In the genomic region with DNA sequence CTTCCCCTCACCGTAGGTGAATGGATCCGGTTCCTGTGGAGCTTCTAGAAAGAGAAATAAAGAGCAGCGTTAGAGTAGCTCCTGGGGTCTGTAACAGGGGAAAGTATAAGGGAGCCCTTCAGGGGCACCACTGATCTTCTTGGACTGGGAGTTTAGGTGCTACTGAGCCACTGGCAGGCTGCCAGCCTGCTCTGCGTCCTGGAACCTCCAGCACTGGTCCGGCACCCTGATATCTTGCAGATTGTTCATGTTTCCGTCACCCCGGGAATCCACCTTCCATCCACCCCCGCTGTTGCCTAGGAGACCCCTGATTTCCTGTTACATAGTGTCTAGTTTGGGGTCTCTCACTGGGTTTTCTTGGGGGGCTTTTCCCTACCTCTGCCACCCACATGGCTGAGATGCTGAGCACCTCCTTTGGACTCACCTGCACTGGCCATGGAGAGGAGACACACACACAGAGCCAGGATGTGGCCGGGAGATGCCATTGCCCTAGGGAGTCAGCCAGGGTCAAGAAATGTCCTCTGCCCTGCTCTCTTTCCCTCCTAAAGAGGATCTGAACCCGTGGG, we compare ENCODE assay signal across 11 mouse cellular contexts. TPM values are rescaled to one million over a fixed set of nuclear protein-coding genes. Genes with fewer than 3 reads are reported as not detected.
DNase-seq lines count a peak whose midpoint lies in the region; ATAC-seq and TF ChIP-seq lines count a peak whose summit lies in the region.
"Had no signal": no experiment of that assay in that cellular context is flagged by ENCODE, and none has a peak within 500 bp of the region (broad histone marks: within the 10 kb centered on the region; RNA-seq: fewer than 3 reads in every experiment).

No protein-coding gene starts in this region.

- peak overlapping the region; percentile 41; the same call in 1 of the 2 replicates for H3K4me2 ChIP-seq in lung, embryonic 16.5 days (ENCODE audit: low read depth, low read length)
- H3K4me2 ChIP-seq in intestine, embryonic 16.5 days (ENCODE audit: low read depth, low read length) = peak overlapping the region; percentile 48
- H3K4me2 ChIP-seq in stomach, postnatal 0 days (replicated peaks; ENCODE audit: low read depth) = peak overlapping the region; percentile 54

- TF ChIP-seq POLR2A in cerebellum, adult 2 months (IDR thresholded peaks at IDR 0.05; ENCODE audit: borderline replicate concordance, insufficient read depth, low read length) = no peak

- DNase-seq in cerebellum, adult 2 months = peak in 1 of 2 experiments; percentile 55
- no peak for DNase-seq in cerebellum, adult 18-20 months
- DNase-seq in lung, postnatal 36 days = no peak
- no peak for DNase-seq in stomach, postnatal 0 days (ENCODE audit: low spot score)
- no peak for DNase-seq in Muller cell, postnatal 12 days (ENCODE audit: inconsistent ontology term)
- DNase-seq: kidney, postnatal 14 days; right cerebral cortex, postnatal 4 days had no signal

- TF ChIP-seq EP300 in stomach, postnatal 0 days (optimal IDR thresholded peaks at IDR 0.05) = no peak

- 48% methylated on average over 10 of the region's 10 CpGs for WGBS in cerebellum, adult 2 months
- 23% methylated on average over 10 of the region's 10 CpGs for WGBS in lung, embryonic 16.5 days
- WGBS in intestine, embryonic 16.5 days = 38% methylated on average over 10 of the region's 10 CpGs
- WGBS in stomach, postnatal 0 days = 33% methylated on average over 10 of the region's 10 CpGs

- TF ChIP-seq CTCF in cerebellum, adult 2 months (IDR thresholded peaks at IDR 0.05; ENCODE audit: borderline replicate concordance, insufficient read depth, low read depth, low read length) = no peak
- TF ChIP-seq CTCF in stomach, postnatal 0 days (IDR thresholded peaks at IDR 0.05; ENCODE audit: low read depth) = no peak

- peak overlapping the region; percentile 23 for H3K4me3 ChIP-seq in cerebellum, adult 2 months (replicated peaks; ENCODE audit: insufficient read depth, low read depth, low read length)
- no peak overlapping the region for H3K4me3 ChIP-seq in lung, embryonic 16.5 days (ENCODE audit: low read length)
- H3K4me3 ChIP-seq in intestine, embryonic 16.5 days (ENCODE audit: low read length) = no peak overlapping the region
- peak overlapping the region; percentile 39 for H3K4me3 ChIP-seq in stomach, postnatal 0 days (ENCODE audit: low read depth, low read length)

- H3K9me3 ChIP-seq in lung, embryonic 16.5 days (ENCODE audit: control insufficient read depth, low read length) = no peaks in the 10 kb centered on the region
- H3K9me3 ChIP-seq in intestine, embryonic 16.5 days (ENCODE audit: control insufficient read depth, low read length) = no peaks in the 10 kb centered on the region
- no peaks in the 10 kb centered on the region for H3K9me3 ChIP-seq in stomach, postnatal 0 days (ENCODE audit: control insufficient read depth, low read length)

- H3K9ac ChIP-seq in lung, embryonic 16.5 days (ENCODE audit: low read length) = no peak overlapping the region
- peak overlapping the region; percentile 33; the same call in 1 of the 2 replicates for H3K9ac ChIP-seq in intestine, embryonic 16.5 days (ENCODE audit: low read depth, low read length)
- H3K9ac ChIP-seq in stomach, postnatal 0 days (ENCODE audit: low read length) = peak overlapping the region; percentile 58

- no peak overlapping the region for H3K27ac ChIP-seq in cerebellum, adult 2 months (ENCODE audit: insufficient read depth, low read length)
- no peak overlapping the region for H3K27ac ChIP-seq in lung, embryonic 16.5 days (ENCODE audit: low read length)
- no peak overlapping the region for H3K27ac ChIP-seq in intestine, embryonic 16.5 days (ENCODE audit: low read length)
- H3K27ac ChIP-seq in stomach, postnatal 0 days (replicated peaks) = peak overlapping the region; percentile 83; the same call in 1 of the 2 replicates

- no peaks in the 10 kb centered on the region for H3K36me3 ChIP-seq in lung, embryonic 16.5 days (ENCODE audit: control insufficient read depth, insufficient read depth, low read length)
- H3K36me3 ChIP-seq in intestine, embryonic 16.5 days (ENCODE audit: control insufficient read depth, insufficient read depth, low read length) = no peaks in the 10 kb centered on the region
- H3K36me3 ChIP-seq in stomach, postnatal 0 days (ENCODE audit: control insufficient read depth, insufficient read depth, low read length) = no peaks in the 10 kb centered on the region

- no peaks in the 10 kb centered on the region; the same call in 1 of the 2 replicates for H3K27me3 ChIP-seq in cerebellum, adult 2 months (ENCODE audit: control insufficient read depth, insufficient read depth, low read length)
- peaks cover 41% of the 10 kb centered on the region for H3K27me3 ChIP-seq in lung, embryonic 16.5 days (ENCODE audit: control insufficient read depth, insufficient read depth, low read depth, low read length)
- peaks cover 48% of the 10 kb centered on the region for H3K27me3 ChIP-seq in intestine, embryonic 16.5 days (replicated peaks; ENCODE audit: control insufficient read depth, insufficient read depth, low read length)
- H3K27me3 ChIP-seq in stomach, postnatal 0 days (ENCODE audit: control insufficient read depth, insufficient read depth, low read length) = 0 out of 2 replicates have a peak, but pooled peaks cover 3% of the 10 kb centered on the region

- ATAC-seq in lung, embryonic 16.5 days (ENCODE audit: low read depth) = no peak
- ATAC-seq in intestine, embryonic 16.5 days = no peak
- ATAC-seq in stomach, postnatal 0 days (ENCODE audit: low FRiP score, low TSS enrichment) = no peak
- no peak for ATAC-seq in inflammation-experienced regulatory T-cells, adult 6 months
- ATAC-seq: Patski had no signal

- H3K4me1 ChIP-seq in cerebellum, adult 2 months (ENCODE audit: control insufficient read depth, insufficient read depth, low read length) = peaks cover 12% of the 10 kb centered on the region; the same call in 1 of the 2 replicates
- peaks cover 41% of the 10 kb centered on the region for H3K4me1 ChIP-seq in lung, embryonic 16.5 days (replicated peaks; ENCODE audit: control insufficient read depth, insufficient read depth, low read length)
- H3K4me1 ChIP-seq in intestine, embryonic 16.5 days (ENCODE audit: control insufficient read depth, insufficient read depth, low read length) = peaks cover 45% of the 10 kb centered on the region
- peaks cover 3% of the 10 kb centered on the region for H3K4me1 ChIP-seq in stomach, postnatal 0 days (replicated peaks; ENCODE audit: control insufficient read depth, insufficient read depth)

RNA-seq across cellular contexts. Expression of a gene that starts 2.7 kb away (rescaled TPM):
- polyA plus RNA-seq in cerebellum, adult 2 months (2012; rRNA removed) = 72.5 and 99.7 TPM in 2 replicates
- polyA plus RNA-seq in lung, embryonic 16.5 days (2015; fragmentation: Nextera tagmentation; extraction: Ambion mirVana) = 4.9 and 5.6 TPM in 2 replicates
- 20.1 and 22.0 TPM in 2 replicates for polyA plus RNA-seq in intestine, embryonic 16.5 days (2015; fragmentation: Nextera tagmentation; extraction: Ambion mirVana)
- 19.9 and 20.3 TPM in 2 replicates for polyA plus RNA-seq in stomach, postnatal 0 days (2015; fragmentation: Nextera tagmentation; extraction: Ambion mirVana)
- not detected for polyA plus RNA-seq in inflammation-experienced regulatory T-cells, adult 6 months (2017; shearing (Covaris generic))
- polyA plus RNA-seq: Patski had no signal

RNA-seq across cellular contexts. Expression of a gene that starts 3.0 kb away (rescaled TPM):
- polyA plus RNA-seq in cerebellum, adult 2 months (2012; rRNA removed) = 202 and 222 TPM in 2 replicates
- 105 and 119 TPM in 2 replicates for polyA plus RNA-seq in lung, embryonic 16.5 days (2015; fragmentation: Nextera tagmentation; extraction: Ambion mirVana)
- polyA plus RNA-seq in intestine, embryonic 16.5 days (2015; fragmentation: Nextera tagmentation; extraction: Ambion mirVana) = 62.6 and 71.9 TPM in 2 replicates
- polyA plus RNA-seq in stomach, postnatal 0 days (2015; fragmentation: Nextera tagmentation; extraction: Ambion mirVana) = 177 and 187 TPM in 2 replicates
- under 1 TPM in 1 of 3 experiments, not detected in 2; 0.85 TPM for polyA plus RNA-seq in inflammation-experienced regulatory T-cells, adult 6 months (2017; shearing (Covaris generic))
- polyA plus RNA-seq: Patski had no signal

RNA-seq across cellular contexts. Expression of a gene that starts 5.2 kb away (rescaled TPM):
- 48.9 and 54.2 TPM in 2 replicates for polyA plus RNA-seq in cerebellum, adult 2 months (2012; rRNA removed)
- 0.14 and 0.38 TPM in 2 replicates for polyA plus RNA-seq in lung, embryonic 16.5 days (2015; fragmentation: Nextera tagmentation; extraction: Ambion mirVana)
- 0.83 and 1.4 TPM in 2 replicates for polyA plus RNA-seq in intestine, embryonic 16.5 days (2015; fragmentation: Nextera tagmentation; extraction: Ambion mirVana)
- polyA plus RNA-seq in stomach, postnatal 0 days (2015; fragmentation: Nextera tagmentation; extraction: Ambion mirVana) = 0.46 and 0.87 TPM in 2 replicates
- polyA plus RNA-seq in inflammation-experienced regulatory T-cells, adult 6 months (2017; shearing (Covaris generic)) = under 1 TPM in 2 of 3 experiments, not detected in 1; 0.09 to 0.13 TPM

RNA-seq across cellular contexts. Expression of a gene that starts 11.7 kb away (rescaled TPM):
- 9.0 and 14.8 TPM in 2 replicates for polyA plus RNA-seq in cerebellum, adult 2 months (2012; rRNA removed)
- polyA plus RNA-seq in lung, embryonic 16.5 days (2015; fragmentation: Nextera tagmentation; extraction: Ambion mirVana) = 62.1 and 66.0 TPM in 2 replicates
- 22.5 and 26.9 TPM in 2 replicates for polyA plus RNA-seq in intestine, embryonic 16.5 days (2015; fragmentation: Nextera tagmentation; extraction: Ambion mirVana)
- 13.3 and 16.0 TPM in 2 replicates for polyA plus RNA-seq in stomach, postnatal 0 days (2015; fragmentation: Nextera tagmentation; extraction: Ambion mirVana)
- polyA plus RNA-seq in inflammation-experienced regulatory T-cells, adult 6 months (2017; shearing (Covaris generic)) = 1,000 to 10,000 TPM; 1,847 to 2,152 (median 2,080) TPM

RNA-seq across cellular contexts. Expression of a gene that starts 22.5 kb away (rescaled TPM):
- 1.3 and 1.4 TPM in 2 replicates for polyA plus RNA-seq in cerebellum, adult 2 months (2012; rRNA removed)
- polyA plus RNA-seq in lung, embryonic 16.5 days (2015; fragmentation: Nextera tagmentation; extraction: Ambion mirVana) = 76.9 and 84.8 TPM in 2 replicates
- polyA plus RNA-seq in intestine, embryonic 16.5 days (2015; fragmentation: Nextera tagmentation; extraction: Ambion mirVana) = 71.2 and 73.7 TPM in 2 replicates
- polyA plus RNA-seq in stomach, postnatal 0 days (2015; fragmentation: Nextera tagmentation; extraction: Ambion mirVana) = 1,122 and 1,152 TPM in 2 replicates
- under 1 TPM in 1 of 3 experiments, not detected in 2; 0.18 TPM for polyA plus RNA-seq in inflammation-experienced regulatory T-cells, adult 6 months (2017; shearing (Covaris generic))
- polyA plus RNA-seq: Patski had no signal

Comparison
In these comparisons a context has a peak if more than half of its experiments do, and no peak if none do; other contexts are left out.
1. H3K4me3 ChIP-seq: peak in cerebellum, adult 2 months (single experiment) and stomach, postnatal 0 days (single experiment); none in lung, embryonic 16.5 days (single experiment) and intestine, embryonic 16.5 days (single experiment).
2. RNA of a gene that starts 3.0 kb away (polyA plus RNA-seq): 202 to 222 TPM in cerebellum, adult 2 months, 177 to 187 TPM in stomach, postnatal 0 days, 105 to 119 TPM in lung, embryonic 16.5 days and 62.6 to 71.9 TPM in intestine, embryonic 16.5 days; 0.85 TPM in inflammation-experienced regulatory T-cells, adult 6 months; every median in the first group is over 10 times any median in the second.
3. RNA of a gene that starts 5.2 kb away (polyA plus RNA-seq): 48.9 to 54.2 TPM in cerebellum, adult 2 months; 0.83 to 1.4 TPM in intestine, embryonic 16.5 days, 0.46 to 0.87 TPM in stomach, postnatal 0 days, 0.14 to 0.38 TPM in lung, embryonic 16.5 days and 0.09 to 0.13 TPM in inflammation-experienced regulatory T-cells, adult 6 months; every median in the first group is over 10 times any median in the second.
4. Peak in every context shown above with its lines, with median percentiles within 50 percentile points of each other: H3K4me2 ChIP-seq.